Mouse (Mus musculus): ENCODE data around the gene Spcs1. TPM values are rescaled to one million over a fixed set of nuclear protein-coding genes. Genes with fewer than 3 reads are reported as not detected.

Gene Spcs1
- polyA plus RNA-seq, 1 experiment from 2014 or later: 262 TPM

Other genes with a start within 250 kb of the Spcs1 start
- gene Tmem110, start 176.1 kb downstream of the Spcs1 start, polyA plus RNA-seq (2016; fragmentation: Nextera tagmentation; extraction: Ambion mirVana): 29.5 and 30.2 TPM in 2 replicates
- gene Mustn1, start 122.5 kb downstream of the Spcs1 start, polyA plus RNA-seq (2016; fragmentation: Nextera tagmentation; extraction: Ambion mirVana): 0.52 and 0.67 TPM in 2 replicates
- not detected in 2 replicates for gene Itih4, start 115.2 kb downstream of the Spcs1 start, polyA plus RNA-seq (2016; fragmentation: Nextera tagmentation; extraction: Ambion mirVana)
- 0.36 TPM in 1 of 2 replicates, not detected in the other for gene Itih3, start 77.9 kb downstream of the Spcs1 start, polyA plus RNA-seq (2016; fragmentation: Nextera tagmentation; extraction: Ambion mirVana)
- gene Itih1, start 58.4 kb downstream of the Spcs1 start, polyA plus RNA-seq (2016; fragmentation: Nextera tagmentation; extraction: Ambion mirVana): not detected in 2 replicates
- gene Nek4, start 50.3 kb downstream of the Spcs1 start, polyA plus RNA-seq (2016; fragmentation: Nextera tagmentation; extraction: Ambion mirVana): 20.2 and 22.1 TPM in 2 replicates
- 37.0 and 40.2 TPM in 2 replicates for gene Glt8d1, start 272 bp downstream of the Spcs1 start, polyA plus RNA-seq (2016; fragmentation: Nextera tagmentation; extraction: Ambion mirVana)
- gene Pbrm1, start 17.5 kb upstream of the Spcs1 start, polyA plus RNA-seq (2016; fragmentation: Nextera tagmentation; extraction: Ambion mirVana): 153 and 163 TPM in 2 replicates
- 149 and 151 TPM in 2 replicates for gene Gnl3, start 17.5 kb upstream of the Spcs1 start, polyA plus RNA-seq (2016; fragmentation: Nextera tagmentation; extraction: Ambion mirVana)
- gene Smim4, start 127.3 kb upstream of the Spcs1 start, polyA plus RNA-seq (2016; fragmentation: Nextera tagmentation; extraction: Ambion mirVana): 62.3 and 63.3 TPM in 2 replicates
- 589 and 605 TPM in 2 replicates for gene Nt5dc2, start 129.4 kb upstream of the Spcs1 start, polyA plus RNA-seq (2016; fragmentation: Nextera tagmentation; extraction: Ambion mirVana)
- 21.0 and 22.3 TPM in 2 replicates for gene Stab1, start 167.0 kb upstream of the Spcs1 start, polyA plus RNA-seq (2016; fragmentation: Nextera tagmentation; extraction: Ambion mirVana)
- 3.0 and 6.2 TPM in 2 replicates for gene Tnnc1, start 206.6 kb upstream of the Spcs1 start, polyA plus RNA-seq (2016; fragmentation: Nextera tagmentation; extraction: Ambion mirVana)
- 476 and 493 TPM in 2 replicates for gene Nisch, start 215.3 kb upstream of the Spcs1 start, polyA plus RNA-seq (2016; fragmentation: Nextera tagmentation; extraction: Ambion mirVana)
- 0.76 and 0.79 TPM in 2 replicates for gene Sema3g, start 216.2 kb upstream of the Spcs1 start, polyA plus RNA-seq (2016; fragmentation: Nextera tagmentation; extraction: Ambion mirVana)
- 12.0 and 12.8 TPM in 2 replicates for gene Phf7, start 249.6 kb upstream of the Spcs1 start, polyA plus RNA-seq (2016; fragmentation: Nextera tagmentation; extraction: Ambion mirVana)
- gene Bap1, start 249.8 kb upstream of the Spcs1 start, polyA plus RNA-seq (2016; fragmentation: Nextera tagmentation; extraction: Ambion mirVana): 139 and 144 TPM in 2 replicates

Data from embryonic facial prominence, embryonic 10.5 days (tissue).